Mouse (Mus musculus): ENCODE data around the gene Taf9b. TPM values are rescaled to one million over a fixed set of nuclear protein-coding genes. Genes with fewer than 3 reads are reported as not detected.

Taf9b gene
- total RNA-seq, 1 experiment: 2.1 TPM

- DNase-seq (ENCODE audit: low read depth, low spot score): no peak
- Histone ChIP-seq H3K36me3 (ENCODE audit: control insufficient read depth, insufficient read depth, low read length, poor library complexity, severe bottlenecking) (no peaks in the 10 kb centered on the region), H3K4me3 (ENCODE audit: insufficient read depth in 1 of 2, low read depth in 1 of 2, low read length in 2 of 2, poor library complexity in 1 of 2, severe bottlenecking in 1 of 2) (no peak overlapping the region), H3K9ac (ENCODE audit: insufficient read depth, low read depth, low read length, poor library complexity, severe bottlenecking) (no peak overlapping the region), H3K4me1 (ENCODE audit: control insufficient read depth in 2 of 2, insufficient read depth in 2 of 2, low read length in 2 of 2, poor library complexity in 1 of 2) (no peaks in the 10 kb centered on the region), H3K27ac (ENCODE audit: insufficient read depth, low read depth, low read length, poor library complexity, severe bottlenecking) (no peak overlapping the region), H3K9me3 (ENCODE audit: control insufficient read depth, insufficient read depth, low read depth, low read length) (no peaks in the 10 kb centered on the region)
- in situ Hi-C loops (cut with MboI; ENCODE audit: low sequenced_read_pairs in 2 of 2, unreplicated experiment in 2 of 2): loop anchor here (10.0 to 25.0 kb wide), 2 partner anchors 127 to 139 kb away; partner anchors contain the start of gene Atp7a (in 2 of the 2)
- no peak for TF ChIP-seq MAFK (IDR thresholded peaks at IDR 0.05; ENCODE audit: insufficient read depth, low read depth, low read length)
- no peak for TF ChIP-seq ZNF384 (IDR thresholded peaks at IDR 0.05; ENCODE audit: low read depth, low read length)
- no peak for TF ChIP-seq HCFC1 (IDR thresholded peaks at IDR 0.05; ENCODE audit: borderline replicate concordance, insufficient read depth, low read length)
- no peak for TF ChIP-seq ZC3H11A (IDR thresholded peaks at IDR 0.05; ENCODE audit: borderline replicate concordance, low read depth, low read length)
Observed at GRCm38 (mm10) chrX:106163995-106164394, 57.0 kb downstream of the Taf9b start.

Other genes starting within 250 kb of the Taf9b start
- 44.3 and 48.6 TPM in 2 replicates for gene Magt1, start 209.3 kb downstream of the Taf9b start, total RNA-seq (2012; rRNA removed)
- gene Cox7b, start 205.5 kb downstream of the Taf9b start, total RNA-seq (2012; rRNA removed): 355 and 378 TPM in 2 replicates
- 20.2 and 21.8 TPM in 2 replicates for gene Atp7a, start 193.9 kb downstream of the Taf9b start, total RNA-seq (2012; rRNA removed)
- not detected in 2 replicates for gene Tlr13, start 78.0 kb downstream of the Taf9b start, total RNA-seq (2012; rRNA removed)
- 521 and 542 TPM in 2 replicates for gene Pgk1, start 34.1 kb downstream of the Taf9b start, total RNA-seq (2012; rRNA removed)
- 0.09 TPM in 1 of 2 replicates, not detected in the other for gene Fnd3c2, start 34.2 kb upstream of the Taf9b start, total RNA-seq (2012; rRNA removed)